Mouse (Mus musculus) fibroblast of lung, adult 2 months (primary cell): ENCODE measurements around the gene Nupl1.

Experiments
- DNase-seq: peaks from one replicate; pipeline ENCODE4 v3.0.0-alpha.2; 2011; ENCODE audit warnings: low read depth

The Nupl1 gene

DNA sequence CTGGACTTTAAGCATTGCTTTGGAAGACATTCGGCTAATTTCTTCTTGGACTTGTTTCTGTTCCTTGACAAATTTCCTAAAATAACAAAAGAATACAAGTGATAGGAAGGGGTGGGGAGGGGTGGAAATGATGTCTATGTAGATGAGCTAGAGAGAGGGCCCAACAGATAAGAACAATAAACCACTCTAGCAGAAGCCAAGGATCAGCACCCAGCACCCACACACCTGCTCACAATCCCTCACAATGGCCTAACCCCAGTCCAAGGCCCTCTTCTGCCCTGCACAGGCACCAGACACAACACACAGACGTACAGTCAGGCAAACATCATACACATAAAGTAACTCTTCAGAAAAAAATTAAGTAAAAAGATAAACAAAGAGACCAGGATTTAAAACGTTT, 12.7 kb downstream of the Nupl1 start:
- DNase-seq = no peak

DNA sequence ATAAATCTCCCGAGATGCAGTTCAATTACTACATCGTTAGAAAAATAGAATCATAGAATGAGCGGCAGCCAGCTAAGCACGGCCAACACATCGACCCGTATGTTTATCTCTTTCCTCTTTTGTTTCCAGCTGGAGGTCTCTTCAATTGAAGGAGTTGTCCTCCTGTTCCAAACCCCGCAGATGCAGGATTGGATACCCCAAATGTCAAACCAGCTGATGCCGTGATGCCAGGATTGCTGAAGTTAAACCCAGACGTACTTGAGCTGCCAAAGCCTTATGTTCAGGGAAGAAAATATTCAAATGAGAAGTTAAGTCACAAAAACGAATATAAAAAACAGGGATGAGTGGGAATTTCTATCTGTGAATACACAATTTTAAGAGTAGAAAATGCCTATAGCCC, 31.3 kb downstream of the Nupl1 start:
- no peak for DNase-seq

DNA sequence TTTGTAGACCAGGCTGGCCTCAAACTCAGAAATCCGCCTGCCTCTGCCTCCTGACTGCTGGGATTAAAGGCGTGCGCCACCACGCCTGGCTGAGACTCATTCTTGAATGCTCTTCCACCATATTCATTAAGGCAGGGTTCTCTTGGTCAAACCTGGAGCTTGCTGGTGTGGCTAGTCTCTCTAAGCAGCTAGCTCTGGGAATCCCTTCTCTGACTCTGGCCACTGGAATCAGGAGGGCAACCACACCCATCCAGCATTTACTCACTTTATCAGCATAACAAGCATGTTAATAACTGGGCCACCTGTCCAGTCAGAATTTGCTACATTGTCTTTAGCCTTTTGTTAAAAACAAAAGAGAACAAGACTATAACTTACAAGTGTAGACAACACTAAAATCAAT, 33.6 kb downstream of the Nupl1 start:
- DNase-seq = no peak

DNA sequence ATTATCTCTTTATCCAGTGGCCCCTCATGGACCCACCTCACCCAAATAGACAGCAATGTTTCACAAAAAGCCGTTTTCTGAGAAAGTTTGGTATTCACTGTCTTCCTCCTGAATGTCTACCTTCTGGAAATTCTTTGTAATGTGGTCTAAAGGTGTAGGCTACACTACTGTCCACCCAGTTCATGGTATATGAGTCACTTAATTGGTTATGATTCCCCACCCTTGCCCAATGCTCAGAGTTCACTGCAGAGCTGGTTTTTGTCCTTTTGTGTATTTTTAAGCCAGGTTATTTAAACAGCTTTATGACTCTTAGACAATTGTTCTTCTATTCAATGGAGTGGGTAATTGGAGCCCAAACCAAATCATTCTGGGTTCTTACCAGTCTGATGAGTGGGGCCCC, 35.1 kb downstream of the Nupl1 start:
- DNase-seq = no peak

DNA sequence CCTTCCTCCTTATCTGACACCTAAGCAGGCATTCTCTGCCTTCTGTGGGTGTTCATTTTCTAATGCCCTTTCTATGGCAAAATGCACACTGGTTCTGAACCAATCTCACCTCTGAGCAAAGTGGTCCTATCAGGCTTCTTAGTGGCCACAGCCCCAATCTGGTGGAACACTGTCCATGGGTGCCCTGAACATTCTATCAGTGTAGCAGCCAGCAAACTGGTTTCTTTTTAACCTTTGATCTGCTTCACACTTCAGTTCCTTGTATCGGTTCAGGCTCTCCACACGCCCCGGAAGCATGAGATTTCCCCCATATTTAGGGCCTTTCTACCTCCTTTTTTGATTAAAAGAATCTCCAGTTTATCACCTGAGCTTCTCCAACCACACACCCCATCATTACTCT, 36.2 kb downstream of the Nupl1 start:
- DNase-seq = no peak

DNA sequence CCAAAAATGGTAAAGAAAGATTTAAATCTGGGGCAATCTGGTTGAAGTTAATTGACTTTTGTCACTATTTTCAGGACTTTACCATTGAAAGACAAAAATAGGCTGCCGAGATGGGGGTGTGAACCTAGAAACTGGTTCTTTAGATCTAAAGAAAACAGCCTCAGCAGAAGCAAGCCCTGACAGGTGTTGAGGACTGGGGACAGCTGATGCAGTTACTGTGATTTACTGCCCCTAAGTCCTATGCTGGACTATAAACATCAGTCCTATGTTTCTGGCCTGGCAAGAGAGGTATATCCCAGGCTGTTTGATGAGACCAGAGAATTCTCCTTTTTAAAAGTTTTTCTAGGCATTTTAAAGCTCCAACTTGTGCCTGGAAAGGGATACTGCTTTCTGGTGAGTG, 37.2 kb downstream of the Nupl1 start:
- no peak for DNase-seq

DNA sequence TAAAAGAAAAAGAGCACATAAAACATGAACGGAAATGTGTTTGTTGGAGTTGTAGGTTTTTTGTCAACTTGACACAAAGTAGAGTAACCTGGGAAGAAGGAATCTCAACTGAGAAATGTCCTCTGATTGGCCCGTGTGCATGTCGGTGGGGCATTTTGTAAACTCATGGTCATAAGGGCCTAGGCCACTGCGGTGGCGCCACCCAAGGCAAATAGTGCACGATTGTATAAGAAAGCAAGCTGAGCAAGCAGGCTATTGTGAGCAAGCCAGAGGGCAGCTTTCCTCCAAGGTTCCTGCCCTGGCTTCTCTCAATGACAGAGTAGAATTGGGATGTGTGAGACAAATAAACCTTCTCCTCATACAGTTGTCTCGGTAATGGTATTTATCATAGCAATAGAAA, 42.1 kb downstream of the Nupl1 start:
- no peak for DNase-seq

DNA sequence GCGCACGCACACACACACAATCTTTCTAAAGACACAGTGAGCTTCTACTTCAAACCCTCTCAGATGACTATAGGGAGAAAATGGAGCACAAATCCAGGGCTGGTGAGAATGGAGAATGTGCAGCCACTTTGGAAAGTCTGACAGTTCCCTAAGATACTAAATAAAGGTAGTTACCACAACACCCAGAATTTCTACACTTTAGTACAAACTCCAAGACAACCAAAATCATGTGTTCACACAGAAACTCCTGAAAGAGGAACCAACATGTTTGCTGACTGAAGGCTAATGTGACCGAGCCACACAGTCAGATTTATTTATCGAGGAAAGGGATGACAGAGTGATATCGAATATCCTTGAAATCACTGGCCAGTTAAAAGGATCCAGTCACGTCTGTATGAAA, 46.2 kb downstream of the Nupl1 start:
- DNase-seq = no peak

DNA sequence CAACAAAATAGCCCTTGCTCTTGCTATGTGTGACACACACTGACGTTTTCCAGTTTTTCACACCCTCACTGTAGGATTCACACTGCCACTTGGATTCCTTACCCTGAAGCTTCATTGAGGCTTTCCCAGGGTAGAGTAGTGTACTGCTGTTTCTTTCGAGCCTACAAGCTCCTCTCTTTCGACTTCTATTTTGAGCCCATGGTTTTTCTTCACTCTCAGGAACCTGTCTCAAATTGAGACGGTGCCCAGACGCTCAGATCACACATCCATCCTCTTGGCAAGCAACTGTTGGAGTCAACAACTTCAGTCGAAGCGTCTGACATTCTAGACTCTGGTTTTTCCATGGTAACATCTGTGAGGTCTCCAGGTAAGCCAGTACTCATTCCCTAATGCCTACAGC, 54.3 kb downstream of the Nupl1 start, which contains the start of gene Atp8a2:
TSS of gene Atp8a2 (minus strand) at position 296 of the 400 bp plus-strand sequence.
- no peak for DNase-seq

DNA sequence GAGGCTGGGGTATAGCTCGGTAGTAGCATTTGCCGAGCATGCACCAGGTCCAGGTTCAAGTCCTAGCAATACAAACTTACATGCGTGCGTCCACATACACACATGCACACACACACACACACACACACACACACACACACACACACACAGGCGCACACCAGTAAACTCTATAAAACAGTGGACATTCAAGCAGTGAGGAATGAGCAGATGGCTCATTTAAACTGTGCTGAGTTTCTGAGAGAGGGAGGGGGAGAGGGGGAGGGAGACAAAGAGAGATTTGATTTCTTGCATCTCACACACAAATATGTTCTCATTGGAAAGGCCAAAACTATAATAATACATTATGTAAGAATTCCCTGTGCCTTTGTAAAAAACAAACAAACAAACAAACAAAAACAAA, 55.2 kb downstream of the Nupl1 start:
- no peak for DNase-seq

DNA sequence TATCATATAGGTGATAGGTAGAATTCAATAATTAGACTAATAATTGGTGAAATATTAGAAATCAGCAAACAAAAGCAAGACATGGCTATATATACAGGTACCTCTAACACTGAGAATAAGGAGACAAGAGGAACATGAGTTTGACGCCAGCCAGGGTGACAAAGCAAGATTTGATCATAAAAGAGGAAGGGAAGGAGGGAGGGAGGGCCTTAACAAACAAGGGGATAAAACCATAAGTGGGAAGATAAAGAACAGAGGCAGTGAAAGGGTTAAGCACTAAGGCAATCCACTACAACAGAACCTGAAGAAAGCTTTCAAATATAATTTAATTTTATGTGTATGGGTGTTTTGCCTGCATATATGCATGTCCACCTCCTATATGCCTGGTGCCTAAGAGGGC, 56.6 kb downstream of the Nupl1 start:
- no peak for DNase-seq

DNA sequence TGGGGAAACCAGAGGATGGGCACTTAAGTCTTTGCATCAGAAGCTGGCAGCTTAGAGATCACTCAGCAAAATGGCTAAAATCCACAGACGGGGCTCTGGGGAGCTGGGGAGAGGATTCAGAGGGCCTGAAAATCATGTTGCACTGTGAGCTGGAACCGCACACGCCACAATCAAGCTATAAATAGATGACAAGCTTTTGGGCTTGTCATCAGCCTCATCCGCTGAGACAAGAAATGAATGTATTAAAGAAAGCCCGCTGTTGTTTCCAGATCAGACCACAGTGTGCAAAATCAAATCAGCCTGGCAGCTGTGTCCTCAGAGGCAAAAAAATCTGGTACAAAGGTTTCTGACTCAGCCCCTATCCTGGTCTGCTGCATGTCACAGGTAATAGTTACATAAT, 61.5 kb downstream of the Nupl1 start:
- DNase-seq = peak; percentile 9

DNA sequence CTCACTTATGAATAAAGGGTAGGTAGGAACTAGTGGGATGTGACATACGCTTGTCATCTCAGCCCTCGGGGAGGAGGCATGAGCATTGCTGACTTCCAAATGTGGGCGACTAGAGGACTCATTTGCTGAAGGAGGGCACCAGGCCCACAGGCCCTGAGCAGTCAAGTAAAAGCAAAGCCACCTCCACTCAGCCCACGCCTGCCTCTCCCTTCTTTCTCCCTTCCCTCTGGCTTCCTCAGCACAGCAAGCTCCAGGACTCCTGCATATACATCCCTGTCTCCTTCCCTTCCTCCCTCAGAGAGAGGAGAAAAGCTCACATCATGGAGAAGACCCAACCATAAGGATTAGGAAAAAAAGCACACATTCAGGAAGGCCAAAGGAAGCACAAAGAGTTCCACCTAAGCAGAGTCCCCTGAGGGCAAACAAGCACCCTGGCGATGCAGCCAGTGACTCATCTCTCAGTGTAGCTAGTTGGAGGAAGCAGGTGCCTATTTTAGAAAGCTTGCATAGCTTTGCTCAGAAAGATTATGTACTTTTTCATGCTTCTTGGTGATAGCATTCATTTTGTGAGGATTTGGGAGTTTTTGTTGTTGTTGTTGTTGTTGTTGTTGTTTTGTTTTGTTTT, 62.9 kb downstream of the Nupl1 start:
- no peak for DNase-seq

DNA sequence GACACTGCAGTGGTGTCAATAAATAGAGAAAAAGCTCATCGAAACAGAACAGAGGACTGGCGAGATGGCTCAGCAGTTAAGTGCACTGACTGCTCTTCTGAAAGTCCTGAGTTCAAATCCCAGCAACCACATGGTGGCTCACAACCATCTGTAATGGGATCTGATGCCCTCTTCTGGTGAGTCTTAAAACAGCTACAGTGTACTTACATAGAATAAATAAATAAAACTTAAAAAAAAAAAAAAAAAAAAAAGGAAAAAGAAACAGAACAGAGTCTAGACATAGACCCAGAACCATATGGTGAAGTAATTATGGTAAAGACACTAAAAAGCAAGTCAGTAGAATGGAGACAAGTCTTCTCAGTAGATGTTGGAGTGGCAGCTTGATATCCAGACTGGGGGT, 69.9 kb downstream of the Nupl1 start:
- no peak for DNase-seq

DNA sequence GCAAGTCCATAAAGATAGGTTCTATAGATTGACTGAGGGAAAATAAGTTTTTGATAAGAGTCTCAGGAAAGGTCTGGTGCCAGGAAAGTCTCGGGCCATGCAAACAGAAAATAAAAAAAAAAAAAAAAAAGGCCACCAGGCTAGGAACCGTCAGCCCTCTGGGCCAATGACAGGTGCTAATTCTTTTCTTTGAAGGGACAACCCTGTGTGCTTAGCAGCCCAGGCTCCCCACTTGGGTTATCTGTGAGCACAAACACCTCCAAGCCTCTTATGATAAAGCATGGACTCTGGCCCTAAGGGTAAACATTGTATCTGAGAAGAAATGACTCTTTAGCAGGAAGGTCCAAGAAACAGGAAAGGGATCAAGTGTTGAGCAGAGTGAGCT, 72.7 kb downstream of the Nupl1 start:
- no peak for DNase-seq

DNA sequence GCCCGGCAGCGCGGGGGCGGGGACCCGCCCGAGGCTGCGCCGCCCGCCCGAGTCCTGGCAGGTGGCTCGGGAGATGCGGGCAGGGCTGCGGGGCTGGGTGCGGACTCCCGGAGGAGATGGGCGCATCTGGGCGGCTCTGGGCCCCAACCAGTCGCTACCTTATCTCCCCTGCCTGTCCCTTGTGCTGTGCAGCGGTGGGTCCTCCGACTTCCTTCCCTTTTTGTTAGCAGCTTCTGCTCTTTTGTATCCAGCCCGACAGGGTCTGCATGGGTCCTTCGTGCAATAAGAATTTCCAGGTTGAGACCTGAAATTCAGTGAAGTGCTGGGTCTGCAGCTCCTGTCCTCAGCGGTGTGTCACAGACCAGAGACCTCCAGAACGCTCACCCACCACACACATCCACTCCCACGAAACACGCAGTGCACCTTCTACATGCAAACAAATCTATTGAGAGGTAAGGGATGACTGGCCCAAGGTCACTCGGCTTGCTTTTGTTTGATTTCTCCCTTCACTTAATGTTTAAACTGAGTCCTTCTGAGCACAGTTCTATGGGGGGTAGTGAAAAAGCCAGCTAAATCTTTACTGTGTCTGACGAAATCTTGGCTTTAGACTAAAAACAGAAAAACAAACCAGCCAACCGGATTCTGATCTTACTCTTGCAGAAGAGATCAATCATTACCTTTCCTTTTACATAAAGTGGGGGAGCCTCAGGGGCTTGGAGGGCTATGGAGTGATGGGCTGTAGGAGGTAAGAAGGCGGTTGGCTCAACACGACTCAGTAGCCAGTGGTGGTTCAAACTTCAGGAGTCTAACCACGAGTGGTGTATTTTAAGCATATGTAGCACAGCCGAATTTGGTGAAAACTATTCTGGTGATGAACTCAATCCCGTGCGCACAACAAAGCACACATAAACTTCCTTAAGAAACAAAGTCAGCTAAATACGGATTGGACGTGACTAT, 73.3 kb downstream of the Nupl1 start:
- no peak for DNase-seq

DNA sequence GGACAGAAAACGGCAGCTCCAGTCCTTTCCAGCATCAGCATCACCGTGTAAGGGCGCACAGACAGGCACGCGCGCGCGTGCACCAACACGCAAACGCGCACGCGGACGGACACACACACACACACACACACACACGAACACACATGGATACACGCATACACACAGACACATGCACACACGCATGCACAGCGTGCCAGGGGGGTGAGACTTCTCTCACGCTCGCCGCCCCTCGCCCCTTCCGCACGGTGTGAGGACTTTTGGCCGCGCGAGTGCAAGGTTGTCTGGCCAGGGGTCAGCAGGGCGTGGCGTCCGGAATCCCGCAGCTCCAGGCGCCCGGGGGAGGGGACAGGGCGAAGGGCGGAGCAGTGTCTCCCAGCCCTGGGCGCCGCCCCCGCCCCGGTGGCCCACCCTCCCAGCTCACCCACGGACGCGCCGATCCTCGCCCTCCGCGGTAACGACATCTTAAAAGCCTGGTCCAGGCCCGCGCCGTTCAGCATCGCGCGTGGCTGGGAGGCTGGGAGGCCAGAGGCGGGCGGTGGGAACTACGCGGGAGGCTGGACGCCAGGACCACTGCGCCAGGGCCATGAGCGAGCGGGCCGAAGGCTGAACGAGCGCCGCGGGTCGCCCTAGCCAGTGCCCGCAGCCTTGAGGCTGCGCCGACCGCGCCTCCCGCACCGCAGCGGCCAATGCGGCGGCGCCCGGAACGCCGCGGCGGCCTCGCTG, 74.2 kb downstream of the Nupl1 start:
- DNase-seq = no peak

DNA sequence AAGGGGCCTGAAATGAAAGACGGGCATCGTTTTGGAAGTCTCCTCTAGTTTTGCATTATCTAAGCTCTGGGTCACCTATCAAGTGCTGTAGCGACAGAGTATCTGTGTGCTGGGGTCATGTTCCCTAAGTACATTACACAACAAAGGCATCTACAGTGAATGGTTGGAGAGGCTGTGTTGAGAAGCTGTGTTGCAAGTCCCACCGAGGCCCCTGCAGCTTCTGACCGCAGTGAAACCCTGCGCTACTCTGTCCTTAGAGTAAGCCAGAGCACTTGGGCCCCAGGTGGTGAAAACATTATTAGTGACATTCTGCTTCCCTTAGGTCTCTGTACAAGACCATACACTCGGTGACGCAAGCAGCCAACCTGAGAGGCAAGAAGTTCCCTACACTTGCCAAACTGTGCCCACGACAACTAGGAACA, 74.8 kb downstream of the Nupl1 start:
- DNase-seq = no peak

DNA sequence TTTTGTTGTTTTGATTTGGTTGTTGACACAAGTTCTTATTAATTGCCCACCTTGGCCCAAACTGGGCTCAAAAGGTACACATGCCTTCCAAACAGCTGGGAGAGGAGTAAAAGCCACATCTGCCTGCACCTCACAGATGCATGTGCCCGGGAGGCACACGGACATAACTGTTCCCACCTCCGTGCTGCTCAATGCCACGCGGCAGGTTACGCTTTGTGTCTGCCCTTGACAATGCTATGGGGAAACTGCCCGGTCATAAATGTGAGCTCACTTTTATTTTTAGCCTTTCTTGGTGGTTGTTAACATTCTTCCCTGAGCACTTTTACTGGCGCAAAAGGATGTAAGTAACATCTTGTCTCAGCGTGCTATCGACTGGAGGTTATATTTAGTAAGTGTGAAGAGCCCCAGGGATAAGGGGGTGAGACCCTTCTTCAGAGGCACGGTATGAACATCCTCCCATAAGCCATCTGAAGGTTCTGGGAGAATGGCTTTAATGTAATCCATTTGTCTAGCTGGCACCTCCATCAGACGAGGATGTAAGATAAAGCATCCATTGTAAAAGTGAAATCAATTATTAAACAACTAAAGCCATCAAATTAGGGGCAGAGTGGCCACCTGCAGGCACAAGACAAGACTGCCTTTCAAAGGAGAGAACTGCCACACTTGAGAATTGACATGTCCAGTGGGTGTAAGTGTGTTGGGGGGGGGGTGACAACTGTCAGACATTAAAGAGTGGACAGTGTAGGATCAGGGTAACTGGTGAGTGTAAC, 78.8 kb downstream of the Nupl1 start:
- no peak for DNase-seq

DNA sequence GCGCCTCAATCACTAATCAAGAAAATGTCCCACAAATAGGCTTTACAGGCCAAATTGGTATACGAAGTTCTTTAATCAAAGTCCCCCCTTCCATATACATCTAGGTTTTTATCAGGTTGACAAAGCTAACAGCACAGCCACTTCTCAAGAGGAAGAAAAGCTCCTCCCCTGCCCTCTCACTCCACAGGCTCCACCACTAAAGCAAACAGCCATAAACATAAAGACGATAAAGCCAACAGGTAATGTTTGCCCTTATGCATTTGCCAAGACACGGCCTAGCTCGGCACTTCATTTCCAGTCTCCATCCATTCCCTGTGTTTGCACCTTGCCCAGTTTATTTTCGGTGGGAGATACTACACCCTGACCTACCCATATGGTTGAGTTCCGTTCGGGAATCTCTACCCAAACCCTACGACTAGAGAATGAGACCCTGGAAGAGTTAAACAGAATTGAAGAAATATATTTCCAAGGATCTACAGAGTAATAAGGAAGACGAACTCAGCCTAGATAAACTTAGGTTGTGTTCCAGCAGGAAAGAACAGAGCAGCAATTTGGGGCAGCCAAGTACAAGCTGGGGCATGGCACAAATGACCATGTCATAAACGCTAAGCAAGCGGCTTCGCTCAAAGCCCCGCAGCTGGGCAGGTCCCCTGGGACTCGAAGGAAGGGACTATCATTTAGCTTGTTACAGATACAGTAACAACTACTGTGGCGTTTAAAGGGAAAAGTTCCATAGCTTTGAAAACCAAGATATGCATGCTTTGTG, 80.2 kb downstream of the Nupl1 start:
- no peak for DNase-seq

DNA sequence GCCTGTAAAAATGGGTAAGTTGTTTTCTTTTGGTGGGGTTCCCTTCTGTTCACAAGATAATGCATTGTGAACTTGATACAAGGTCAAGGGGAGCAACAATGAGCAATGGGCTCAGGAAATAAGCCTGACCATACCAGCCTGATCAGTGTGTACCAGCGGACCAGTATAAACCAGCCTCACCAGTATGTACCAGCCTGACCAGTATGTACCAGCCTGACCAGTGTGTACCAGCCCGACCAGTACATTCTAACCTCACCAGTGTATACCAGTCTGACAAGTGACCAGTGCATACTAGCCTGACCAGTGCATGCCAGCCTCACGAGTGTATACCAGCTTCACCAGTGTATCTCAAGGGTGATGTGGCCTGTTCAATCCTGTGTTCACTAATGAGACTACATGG, 87.9 kb downstream of the Nupl1 start:
- DNase-seq = no peak
